Mouse (Mus musculus): ENCODE measurements around the gene Gm11549. TPM values are rescaled to one million over a fixed set of nuclear protein-coding genes. Genes with fewer than 3 reads are reported as not detected.

Gene Gm11549
- total RNA-seq, 2 experiments from 2014 or later: 35.7 to 44.6 TPM

GRCm38 (mm10) chr3:36537701-36538470, 16.3 kb upstream of the Gm11549 start:
- Histone ChIP-seq H3K4me3 (no peak overlapping the region), H3K27ac (peak overlapping the region; percentile 44; the same call in 1 of the 2 replicates)
- intact Hi-C loops (cut with DNase I): loop anchor here (10.0 kb wide), 1 partner anchor 197 kb away; no protein-coding TSS in a partner anchor
- no peak for TF ChIP-seq CTCF (IDR thresholded peaks at IDR 0.05)
- peak in 1 of 2 experiments; percentile 34 for DNase-seq (ENCODE audit: extremely low spot score in 1 of 2, low spot score in 2 of 2)

DNA sequence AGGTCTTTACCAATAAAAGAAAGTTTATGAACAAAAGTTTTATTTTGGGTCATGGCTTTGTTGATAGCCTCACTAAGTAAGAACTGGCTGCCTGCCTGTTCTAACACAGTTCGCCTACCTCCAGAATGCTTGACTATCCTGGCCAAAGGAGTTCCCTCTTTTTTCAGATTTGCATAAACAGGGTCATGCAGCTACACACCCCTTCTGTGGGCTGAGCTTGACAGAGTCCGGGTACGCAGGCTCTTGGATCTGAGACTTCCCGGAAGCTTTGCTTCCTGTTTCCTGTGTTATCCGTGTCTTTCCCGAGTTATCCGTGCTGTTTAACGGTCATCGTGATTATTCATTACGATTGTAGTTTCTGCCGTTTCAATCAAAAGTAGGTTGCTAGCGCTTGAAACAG, 14.4 kb upstream of the Gm11549 start:
- no peak for TF ChIP-seq CTCF (IDR thresholded peaks at IDR 0.05)
- Histone ChIP-seq H3K4me3 (no peak overlapping the region), H3K27ac (no peak overlapping the region)
- DNase-seq (ENCODE audit: extremely low spot score in 1 of 2, low spot score in 2 of 2): no peak
- intact Hi-C loops (cut with DNase I): loop anchor here (10.0 kb wide), 1 partner anchor 199 kb away; no protein-coding TSS in a partner anchor

DNA sequence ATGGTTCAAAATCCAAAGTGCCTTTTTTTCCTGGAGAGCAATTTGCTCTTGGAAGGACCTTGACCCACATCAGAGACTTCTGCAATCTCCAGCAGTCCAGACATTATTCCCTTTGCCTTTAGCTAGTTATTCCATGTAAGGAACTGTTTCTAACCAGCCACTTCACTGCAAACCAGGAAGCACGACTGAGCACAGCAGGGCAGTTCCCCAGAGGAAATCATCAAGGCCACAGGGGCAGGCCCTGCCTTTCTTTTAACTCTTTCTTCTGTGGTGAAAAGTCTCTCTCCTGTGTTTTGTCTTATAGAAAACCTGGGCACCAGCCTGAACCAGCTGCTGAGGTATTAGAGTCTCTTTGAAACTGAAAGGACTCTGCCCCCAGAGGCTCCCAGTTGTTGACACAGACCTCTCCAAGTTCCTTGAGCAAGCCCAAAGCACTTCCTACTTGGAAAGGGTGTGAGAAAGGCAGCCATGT, 11.6 kb upstream of the Gm11549 start:
- Histone ChIP-seq H3K4me3 (no peak overlapping the region), H3K27ac (no peak overlapping the region)
- no peak for DNase-seq (ENCODE audit: extremely low spot score in 1 of 2, low spot score in 2 of 2)
- TF ChIP-seq CTCF (IDR thresholded peaks at IDR 0.05): no peak
- intact Hi-C loops (cut with DNase I): loop anchor here (10.0 kb wide), 1 partner anchor 202 kb away; no protein-coding TSS in a partner anchor

DNA sequence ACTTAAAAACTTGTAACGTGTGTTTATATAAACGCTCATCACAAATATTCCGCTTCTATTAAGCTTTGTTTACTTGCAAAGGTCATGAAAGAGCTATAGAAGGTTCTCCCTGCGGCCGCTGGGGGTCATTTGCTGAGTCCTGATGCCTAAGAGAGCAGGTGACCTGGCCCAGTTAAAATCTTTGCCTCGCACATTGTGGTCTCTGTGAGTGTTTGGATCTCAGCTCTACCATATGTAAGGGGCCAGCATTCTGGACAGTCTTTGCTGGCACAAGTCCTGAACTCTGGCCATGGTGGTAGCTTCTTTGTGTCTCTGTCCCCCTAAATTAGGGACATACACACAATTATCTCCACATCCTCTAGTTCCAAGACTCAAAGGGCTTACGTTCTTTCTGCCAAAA, 11.1 kb upstream of the Gm11549 start:
- no peak for DNase-seq (ENCODE audit: extremely low spot score in 1 of 2, low spot score in 2 of 2)
- intact Hi-C loops (cut with DNase I): loop anchor here (10.0 kb wide), 1 partner anchor 202 kb away; no protein-coding TSS in a partner anchor
- H3K27ac ChIP-seq: no peak overlapping the region
- H3K4me3 ChIP-seq: no peak overlapping the region
- TF ChIP-seq CTCF (IDR thresholded peaks at IDR 0.05): no peak

- Histone ChIP-seq H3K27ac (peak overlapping the region; percentile 71), H3K4me3 (peak overlapping the region; percentile 31)
- TF ChIP-seq CTCF (IDR thresholded peaks at IDR 0.05): no peak
- no peak for DNase-seq (ENCODE audit: extremely low spot score in 1 of 2, low spot score in 2 of 2)
- intact Hi-C loops (cut with DNase I): loop anchor here (10.0 kb wide), 1 partner anchor 203 kb away; no protein-coding TSS in a partner anchor
Measured at GRCm38 (mm10) chr3:36531979-36532542, 10.4 kb upstream of the Gm11549 start.

DNA sequence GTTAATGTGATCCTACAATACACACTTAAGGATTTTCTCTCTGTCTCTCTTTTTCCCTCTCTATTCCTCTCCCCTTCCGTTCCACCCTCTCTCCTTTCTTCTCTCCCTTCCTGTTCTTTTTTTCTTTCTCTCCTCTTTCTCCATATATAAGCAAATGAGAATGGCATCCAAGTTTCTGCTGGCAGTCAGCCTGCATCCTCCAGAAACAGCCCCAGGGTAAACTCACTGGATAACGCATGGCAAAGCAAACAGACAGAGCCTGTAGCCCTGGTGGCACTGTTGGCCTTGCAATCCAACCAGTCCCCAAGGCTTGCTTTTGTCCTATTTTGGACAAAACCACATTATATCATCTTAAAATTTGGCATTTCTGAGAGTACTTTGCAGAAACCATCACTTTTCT, 9.6 kb upstream of the Gm11549 start:
- intact Hi-C loops (cut with DNase I): loop anchor here (10.0 kb wide), 1 partner anchor 204 kb away; no protein-coding TSS in a partner anchor
- H3K4me3 ChIP-seq: peak overlapping the region; percentile 31; the same call in 1 of the 2 replicates
- TF ChIP-seq CTCF (IDR thresholded peaks at IDR 0.05): no peak; the same call in 1 of the 2 replicates
- peak in 1 of 2 experiments; percentile 37 for DNase-seq (ENCODE audit: extremely low spot score in 1 of 2, low spot score in 2 of 2)
- H3K27ac ChIP-seq: peak overlapping the region; percentile 71

DNA sequence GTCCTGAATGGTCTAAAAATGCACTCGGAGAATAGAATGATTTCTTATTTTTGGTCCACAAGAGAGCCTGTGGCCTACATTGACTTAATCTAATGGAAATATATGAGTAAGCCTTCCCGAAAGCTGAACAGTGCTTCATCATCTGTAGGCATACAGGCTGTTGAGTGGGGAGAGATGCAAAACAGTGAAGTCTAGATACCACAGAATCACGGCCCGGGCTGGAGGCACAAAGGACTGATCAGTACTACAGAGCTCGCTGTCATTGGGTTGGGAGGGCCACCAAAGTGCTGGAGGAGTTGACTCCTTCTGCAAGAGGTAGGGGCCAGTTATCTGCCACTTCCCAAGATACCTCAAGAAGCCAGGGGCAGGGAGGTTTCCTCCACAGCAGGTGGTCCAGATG, 9.2 kb upstream of the Gm11549 start:
- no peak for TF ChIP-seq CTCF (IDR thresholded peaks at IDR 0.05)
- Histone ChIP-seq H3K4me3 (no peak overlapping the region), H3K27ac (peak overlapping the region; percentile 71)
- DNase-seq (ENCODE audit: extremely low spot score in 1 of 2, low spot score in 2 of 2): no peak
- intact Hi-C loops (cut with DNase I): loop anchor here (10.0 kb wide), 1 partner anchor 204 kb away; no protein-coding TSS in a partner anchor

DNA sequence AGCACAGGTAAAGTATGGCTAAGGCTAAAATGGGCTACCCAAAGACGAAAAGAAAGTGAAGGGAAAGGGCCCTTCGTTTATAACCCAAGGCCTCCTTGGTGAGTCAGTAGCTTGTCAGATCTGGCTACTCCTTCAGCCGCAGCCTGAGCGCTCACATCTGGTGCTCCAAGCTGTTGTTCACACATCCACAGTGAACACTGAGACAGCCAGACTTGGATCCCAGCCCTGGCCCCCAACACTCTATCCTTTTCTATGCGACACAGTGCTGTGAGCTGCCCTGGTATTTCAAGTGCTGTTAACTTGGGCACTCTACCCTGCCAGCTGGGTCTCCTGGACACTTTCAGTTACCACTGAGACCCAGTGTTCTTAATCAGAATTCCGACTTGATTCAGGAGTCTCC, 8.7 kb upstream of the Gm11549 start:
- intact Hi-C loops (cut with DNase I): loop anchor here (10.0 kb wide), 1 partner anchor 204 kb away; no protein-coding TSS in a partner anchor
- peak; percentile 43 to 72 for DNase-seq (ENCODE audit: extremely low spot score in 1 of 2, low spot score in 2 of 2)
- no peak for TF ChIP-seq CTCF (IDR thresholded peaks at IDR 0.05)
- no peak overlapping the region for H3K4me3 ChIP-seq
- H3K27ac ChIP-seq: peak overlapping the region; percentile 71

GRCm38 (mm10) chr3:36524466-36524865, 2.9 kb upstream of the Gm11549 start:
- H3K4me3 ChIP-seq: no peak overlapping the region
- intact Hi-C loops (cut with DNase I): no loop called here
- TF ChIP-seq CTCF (IDR thresholded peaks at IDR 0.05): no peak
- H3K27ac ChIP-seq: peak overlapping the region; percentile 26; the same call in 1 of the 2 replicates
- no peak for DNase-seq (ENCODE audit: extremely low spot score in 1 of 2, low spot score in 2 of 2)

GRCm38 (mm10) chr3:36522137-36522536, 524 bp upstream of the Gm11549 start:
- Histone ChIP-seq H3K27ac (no peak overlapping the region), H3K4me3 (no peak overlapping the region)
- DNase-seq (ENCODE audit: extremely low spot score in 1 of 2, low spot score in 2 of 2): no peak
- intact Hi-C loops (cut with DNase I): no loop called here
- no peak for TF ChIP-seq CTCF (IDR thresholded peaks at IDR 0.05)

- Histone ChIP-seq H3K4me3 (no peak overlapping the region), H3K27ac (peak overlapping the region; percentile 61)
- DNase-seq (ENCODE audit: extremely low spot score in 1 of 2, low spot score in 2 of 2): no peak
- TF ChIP-seq CTCF (IDR thresholded peaks at IDR 0.05): no peak
- intact Hi-C loops (cut with DNase I): loop anchor here (2.0 kb wide), 1 partner anchor 41 kb away; the partner anchor contains the start of genes 1810062G17Rik and Anxa5
Measured at GRCm38 (mm10) chr3:36516196-36516595, 5.4 kb downstream of the Gm11549 start.

DNA sequence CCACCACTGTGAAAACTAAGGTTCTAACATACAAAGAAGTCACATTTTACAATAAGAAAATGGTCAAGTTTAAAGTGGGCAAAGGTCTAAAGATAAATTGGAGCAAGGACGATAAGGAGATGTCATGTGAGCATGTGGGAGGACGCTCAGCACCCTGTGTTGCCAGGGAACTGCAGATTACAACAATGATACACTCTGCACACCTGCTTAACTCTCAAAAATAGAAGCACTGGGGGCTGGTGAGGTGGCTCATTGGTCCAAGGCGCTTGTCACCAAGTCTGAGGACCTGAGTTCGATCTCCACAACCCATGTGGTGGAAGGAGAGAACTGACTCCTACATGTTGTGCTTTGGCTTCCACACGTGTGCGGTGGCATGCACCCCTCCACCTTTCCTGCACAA, 10.1 kb downstream of the Gm11549 start:
- TF ChIP-seq CTCF (IDR thresholded peaks at IDR 0.05): no peak
- intact Hi-C loops (cut with DNase I): no loop called here
- H3K4me3 ChIP-seq: no peak overlapping the region
- no peak for DNase-seq (ENCODE audit: extremely low spot score in 1 of 2, low spot score in 2 of 2)
- H3K27ac ChIP-seq: no peak overlapping the region
